Mouse (Mus musculus) limb, embryonic 15.5 days (tissue): ENCODE measurements around the gene Epha4. TPM values are rescaled to one million over a fixed set of nuclear protein-coding genes. Genes with fewer than 3 reads are reported as not detected.

Experiments used
- ATAC-seq: fragments of 200-750 bp; cut with Nextera tagmentation; 2 replicates; pipeline ENCODE4 v1.8.0; 2017; ENCODE audit warnings: low read depth, moderate TSS enrichment; ENCODE audit not compliant: insufficient number of reproducible peaks, low FRiP score, low TSS enrichment
- H3K27ac ChIP-seq: fragments of 300-500 bp; sonication (generic); 2 replicates; pipeline ENCODE4 v1.5.1; 2015; ENCODE audit warnings: moderate library complexity, mild to moderate bottlenecking, inconsistent platforms
- H3K27me3 ChIP-seq: fragments of 300-500 bp; sonication (generic); 2 replicates; pipeline ENCODE4 v1.6.1; 2015; ENCODE audit warnings: inconsistent platforms
- H3K36me3 ChIP-seq: fragments of 300-500 bp; sonication (generic); 2 replicates; pipeline ENCODE4 v1.6.1; 2015; ENCODE audit warnings: inconsistent platforms
- H3K4me1 ChIP-seq: fragments of 300-500 bp; sonication (generic); 2 replicates; pipeline ENCODE4 v1.6.1; 2015; ENCODE audit warnings: inconsistent platforms
- H3K4me2 ChIP-seq: fragments of 300-500 bp; sonication (generic); 2 replicates; pipeline ENCODE4 v1.6.1; 2015; ENCODE audit warnings: mild to moderate bottlenecking, inconsistent platforms
- H3K4me3 ChIP-seq: fragments of 300-500 bp; sonication (generic); 2 replicates; pipeline ENCODE4 v1.5.1; 2015; ENCODE audit warnings: mild to moderate bottlenecking, inconsistent platforms
- H3K9ac ChIP-seq: fragments of 300-500 bp; sonication (generic); 2 replicates; pipeline ENCODE4 v1.6.1; 2015; ENCODE audit warnings: inconsistent platforms
- H3K9me3 ChIP-seq: fragments of 300-500 bp; sonication (generic); 2 replicates; pipeline ENCODE4 v1.6.1; 2016; ENCODE audit warnings: inconsistent platforms
- WGBS: fragments of 180-500 bp; shearing (Covaris S2); methylation state at CpG from one replicate; pipeline ENCODE4 v1.1.7; 2015; 5-methylcytosine and 5-hydroxymethylcytosine counted together
- polyA plus RNA-seq: library from polyadenylated mRNA; unstranded; fragments of >200 nt; fragmentation: Nextera tagmentation; extraction: Ambion mirVana; gene quantifications from 2 replicates; pipeline ENCODE4 v1.2.1, GENCODE M21; 2015

The Epha4 gene
- polyA plus RNA-seq, 1 experiment from 2014 or later: 39.0 TPM

- Histone ChIP-seq H3K4me2 (no peak overlapping the region), H3K36me3 (no peaks in the 10 kb centered on the region)
- WGBS: 20% methylated on average over 4 of the region's 4 CpGs
Observed at GRCm38 (mm10) chr1:77435045-77435444, 79.8 kb downstream of the Epha4 start.

GRCm38 (mm10) chr1:77433148-77433547 lies 81.7 kb downstream of the Epha4 start:
- 89% methylated on average over 3 of the region's 3 CpGs for WGBS

More at GRCm38 (mm10) chr1:77435045-77435444, 79.8 kb downstream of the Epha4 start:
- H3K27ac ChIP-seq: no peak overlapping the region
- H3K27me3 ChIP-seq: no peaks in the 10 kb centered on the region
- no peak overlapping the region for H3K4me3 ChIP-seq
- H3K4me1 ChIP-seq: peaks cover 4% of the 10 kb centered on the region; the same call in 1 of the 2 replicates
- no peak overlapping the region for H3K9ac ChIP-seq
- no peaks in the 10 kb centered on the region for H3K9me3 ChIP-seq
- no peak for ATAC-seq

GRCm38 (mm10) chr1:77432489-77432888 lies 82.4 kb downstream of the Epha4 start:
- whole genome bisulfite sequencing: 83% methylated on average over 2 of the region's 2 CpGs
- Histone ChIP-seq H3K27ac (no peak overlapping the region), H3K4me1 (peaks cover 4% of the 10 kb centered on the region; the same call in 1 of the 2 replicates), H3K36me3 (no peaks in the 10 kb centered on the region), H3K9me3 (no peaks in the 10 kb centered on the region), H3K4me3 (no peak overlapping the region), H3K27me3 (no peaks in the 10 kb centered on the region), H3K4me2 (no peak overlapping the region), H3K9ac (no peak overlapping the region)
- no peak for ATAC-seq

More at GRCm38 (mm10) chr1:77433148-77433547, 81.7 kb downstream of the Epha4 start:
- no peak for ATAC-seq
- H3K9me3 ChIP-seq: no peaks in the 10 kb centered on the region
- no peaks in the 10 kb centered on the region for H3K27me3 ChIP-seq
- no peak overlapping the region for H3K4me2 ChIP-seq
- H3K4me1 ChIP-seq: peaks cover 4% of the 10 kb centered on the region; the same call in 1 of the 2 replicates
- H3K27ac ChIP-seq: no peak overlapping the region
- no peaks in the 10 kb centered on the region for H3K36me3 ChIP-seq
- no peak overlapping the region for H3K4me3 ChIP-seq
- H3K9ac ChIP-seq: no peak overlapping the region

GRCm38 (mm10) chr1:77429174-77429573 lies 85.7 kb downstream of the Epha4 start:
- no peak for ATAC-seq
- Histone ChIP-seq H3K27ac (no peak overlapping the region), H3K27me3 (no peaks in the 10 kb centered on the region), H3K4me1 (peaks cover 9% of the 10 kb centered on the region; the same call in 1 of the 2 replicates), H3K4me2 (no peak overlapping the region), H3K4me3 (no peak overlapping the region), H3K36me3 (peaks cover 13% of the 10 kb centered on the region; the same call in 1 of the 2 replicates), H3K9ac (no peak overlapping the region), H3K9me3 (no peaks in the 10 kb centered on the region)
- 77% methylated on average over 6 of the region's 6 CpGs for WGBS

- ATAC-seq: no peak
- Histone ChIP-seq H3K27ac (no peak overlapping the region), H3K9ac (no peak overlapping the region), H3K27me3 (no peaks in the 10 kb centered on the region), H3K36me3 (peaks cover 13% of the 10 kb centered on the region; the same call in 1 of the 2 replicates), H3K9me3 (no peaks in the 10 kb centered on the region), H3K4me1 (peaks cover 15% of the 10 kb centered on the region), H3K4me2 (no peak overlapping the region), H3K4me3 (no peak overlapping the region)
- WGBS: 57% methylated on average over 6 of the region's 6 CpGs
Observed at GRCm38 (mm10) chr1:77426956-77427355, 87.9 kb downstream of the Epha4 start.

GRCm38 (mm10) chr1:77425171-77425570 lies 89.7 kb downstream of the Epha4 start:
- H3K9ac ChIP-seq: no peak overlapping the region
- no peak overlapping the region for H3K27ac ChIP-seq
- H3K4me1 ChIP-seq: peaks cover 11% of the 10 kb centered on the region
- H3K4me2 ChIP-seq: no peak overlapping the region
- H3K9me3 ChIP-seq: no peaks in the 10 kb centered on the region
- H3K4me3 ChIP-seq: no peak overlapping the region
- 67% methylated on average over 3 of the region's 3 CpGs for WGBS
- ATAC-seq: no peak
- H3K36me3 ChIP-seq: peaks cover 13% of the 10 kb centered on the region; the same call in 1 of the 2 replicates
- H3K27me3 ChIP-seq: no peaks in the 10 kb centered on the region

- Histone ChIP-seq H3K4me3 (no peak overlapping the region), H3K9me3 (no peaks in the 10 kb centered on the region), H3K27me3 (no peaks in the 10 kb centered on the region), H3K9ac (no peak overlapping the region), H3K36me3 (peaks cover 7% of the 10 kb centered on the region; the same call in 1 of the 2 replicates), H3K27ac (no peak overlapping the region), H3K4me2 (no peak overlapping the region), H3K4me1 (peaks cover 18% of the 10 kb centered on the region)
- 81% methylated on average over 3 of the region's 3 CpGs for whole genome bisulfite sequencing
- ATAC-seq: no peak
Observed at GRCm38 (mm10) chr1:77421081-77421480, 93.8 kb downstream of the Epha4 start.

- Histone ChIP-seq H3K9ac (no peak overlapping the region), H3K4me1 (peaks cover 18% of the 10 kb centered on the region), H3K4me3 (no peak overlapping the region), H3K27me3 (no peaks in the 10 kb centered on the region), H3K27ac (no peak overlapping the region), H3K9me3 (no peaks in the 10 kb centered on the region), H3K4me2 (no peak overlapping the region), H3K36me3 (no peaks in the 10 kb centered on the region)
- no peak for ATAC-seq
- 58% methylated on average over 2 of the region's 2 CpGs for WGBS
Observed at GRCm38 (mm10) chr1:77420348-77420747, 94.5 kb downstream of the Epha4 start.

GRCm38 (mm10) chr1:77416872-77417271 lies 98.0 kb downstream of the Epha4 start:
- H3K9ac ChIP-seq: no peak overlapping the region
- whole genome bisulfite sequencing: 53% methylated on average over 4 of the region's 4 CpGs
- H3K27ac ChIP-seq: no peak overlapping the region
- no peaks in the 10 kb centered on the region for H3K27me3 ChIP-seq
- H3K36me3 ChIP-seq: no peaks in the 10 kb centered on the region
- no peaks in the 10 kb centered on the region for H3K9me3 ChIP-seq
- peaks cover 18% of the 10 kb centered on the region for H3K4me1 ChIP-seq
- ATAC-seq: no peak
- no peak overlapping the region for H3K4me2 ChIP-seq
- no peak overlapping the region for H3K4me3 ChIP-seq

GRCm38 (mm10) chr1:77412871-77413669 lies 101.8 kb downstream of the Epha4 start:
- Histone ChIP-seq H3K4me3 (no peak overlapping the region), H3K4me1 (peaks cover 17% of the 10 kb centered on the region), H3K4me2 (no peak overlapping the region), H3K9ac (no peak overlapping the region), H3K27ac (no peak overlapping the region), H3K36me3 (no peaks in the 10 kb centered on the region), H3K27me3 (no peaks in the 10 kb centered on the region), H3K9me3 (no peaks in the 10 kb centered on the region)
- no peak for ATAC-seq
- WGBS: 63% methylated on average over 9 of the region's 9 CpGs

- Histone ChIP-seq H3K27me3 (no peaks in the 10 kb centered on the region), H3K4me2 (no peak overlapping the region), H3K4me3 (no peak overlapping the region), H3K27ac (no peak overlapping the region), H3K36me3 (no peaks in the 10 kb centered on the region), H3K9ac (no peak overlapping the region), H3K9me3 (no peaks in the 10 kb centered on the region), H3K4me1 (peaks cover 21% of the 10 kb centered on the region)
- ATAC-seq: no peak
- WGBS: 78% methylated on average over 13 of the region's 13 CpGs
Observed at GRCm38 (mm10) chr1:77412285-77412684, 102.6 kb downstream of the Epha4 start.

- no peak for ATAC-seq
Observed at GRCm38 (mm10) chr1:77411222-77411621, 103.7 kb downstream of the Epha4 start.

More at GRCm38 (mm10) chr1:77411222-77411621, 103.7 kb downstream of the Epha4 start:
- Histone ChIP-seq H3K27me3 (no peaks in the 10 kb centered on the region), H3K4me3 (no peak overlapping the region), H3K27ac (no peak overlapping the region), H3K9me3 (no peaks in the 10 kb centered on the region), H3K4me2 (no peak overlapping the region), H3K36me3 (no peaks in the 10 kb centered on the region), H3K9ac (no peak overlapping the region), H3K4me1 (peaks cover 15% of the 10 kb centered on the region; the same call in 1 of the 2 replicates)
- 94% methylated on average over 4 of the region's 4 CpGs for WGBS
